Mouse (Mus musculus) splenic B cell, adult 2 months (primary cell): ENCODE data around the gene Dgcr2.

Experiments used
- DNase-seq: peaks from one replicate; pipeline ENCODE4 v3.0.0-alpha.2; 2011; ENCODE audit warnings: low read depth, low spot score
- H3K27me3 ChIP-seq: 2 replicates; pipeline ENCODE4 v1.6.1; 2012; ENCODE audit warnings: mild to moderate bottlenecking, low read length, moderate library complexity, mixed read lengths; ENCODE audit not compliant: control insufficient read depth, poor library complexity, insufficient read depth, severe bottlenecking
- H3K36me3 ChIP-seq: 2 replicates; pipeline ENCODE4 v1.6.1; 2012; ENCODE audit warnings: mild to moderate bottlenecking, low read length, moderate library complexity, mixed read lengths; ENCODE audit not compliant: control insufficient read depth, poor library complexity, insufficient read depth, severe bottlenecking

Dgcr2 gene

GRCm38 (mm10) chr16:17898462-17898861 lies at the start of gene Dgcr2, which contains the start of gene Tssk2:
Dgcr2 (minus strand) TSS chr16:17898562.
Tssk2 (plus strand) TSS chr16:17898637.
- Histone ChIP-seq H3K27me3 (no peaks in the 10 kb centered on the region), H3K36me3 (peaks cover 4% of the 10 kb centered on the region)
- DNase-seq: no peak

GRCm38 (mm10) chr16:17945081-17945831 lies 46.9 kb upstream of the Dgcr2 start:
- no peaks in the 10 kb centered on the region for H3K36me3 ChIP-seq
- no peak for DNase-seq
- H3K27me3 ChIP-seq: no peaks in the 10 kb centered on the region

GRCm38 (mm10) chr16:17943466-17943865 lies 45.1 kb upstream of the Dgcr2 start:
- Histone ChIP-seq H3K27me3 (no peaks in the 10 kb centered on the region), H3K36me3 (no peaks in the 10 kb centered on the region)
- DNase-seq: no peak

GRCm38 (mm10) chr16:17939255-17939751 lies 40.9 kb upstream of the Dgcr2 start:
- no peaks in the 10 kb centered on the region for H3K36me3 ChIP-seq

GRCm38 (mm10) chr16:17938821-17939220 lies 40.5 kb upstream of the Dgcr2 start:
- Histone ChIP-seq H3K36me3 (no peaks in the 10 kb centered on the region), H3K27me3 (no peaks in the 10 kb centered on the region)
- peak; percentile 86 for DNase-seq

More at GRCm38 (mm10) chr16:17939255-17939751, 40.9 kb upstream of the Dgcr2 start:
- no peak for DNase-seq
- H3K27me3 ChIP-seq: no peaks in the 10 kb centered on the region

GRCm38 (mm10) chr16:17938187-17938586 lies 39.8 kb upstream of the Dgcr2 start:
- no peaks in the 10 kb centered on the region for H3K27me3 ChIP-seq
- no peaks in the 10 kb centered on the region for H3K36me3 ChIP-seq
- no peak for DNase-seq

GRCm38 (mm10) chr16:17936776-17937175 lies 38.4 kb upstream of the Dgcr2 start:
- no peak for DNase-seq
- H3K27me3 ChIP-seq: no peaks in the 10 kb centered on the region
- H3K36me3 ChIP-seq: no peaks in the 10 kb centered on the region

- H3K27me3 ChIP-seq: no peaks in the 10 kb centered on the region
- no peak for DNase-seq
- no peaks in the 10 kb centered on the region for H3K36me3 ChIP-seq
These were observed 36.1 kb upstream of the Dgcr2 start for GRCm38 (mm10) chr16:17934445-17934910.

- DNase-seq: no peak
- Histone ChIP-seq H3K27me3 (no peaks in the 10 kb centered on the region), H3K36me3 (no peaks in the 10 kb centered on the region)
These were observed 35.5 kb upstream of the Dgcr2 start for GRCm38 (mm10) chr16:17933594-17934444.

- Histone ChIP-seq H3K36me3 (no peaks in the 10 kb centered on the region), H3K27me3 (no peaks in the 10 kb centered on the region)
- DNase-seq: no peak
These were observed 33.6 kb upstream of the Dgcr2 start for GRCm38 (mm10) chr16:17931906-17932460.

- Histone ChIP-seq H3K27me3 (no peaks in the 10 kb centered on the region), H3K36me3 (peaks cover 2% of the 10 kb centered on the region; the same call in 1 of the 2 replicates)
- no peak for DNase-seq
These were observed 31.3 kb upstream of the Dgcr2 start for GRCm38 (mm10) chr16:17929631-17930030.

GRCm38 (mm10) chr16:17929211-17929610 lies 30.8 kb upstream of the Dgcr2 start:
- no peak for DNase-seq
- Histone ChIP-seq H3K36me3 (peaks cover 2% of the 10 kb centered on the region; the same call in 1 of the 2 replicates), H3K27me3 (no peaks in the 10 kb centered on the region)

- no peaks in the 10 kb centered on the region for H3K27me3 ChIP-seq
- H3K36me3 ChIP-seq: peaks cover 2% of the 10 kb centered on the region; the same call in 1 of the 2 replicates
- DNase-seq: peak; percentile 91
These were observed 30.3 kb upstream of the Dgcr2 start for GRCm38 (mm10) chr16:17928627-17929104.

GRCm38 (mm10) chr16:17928087-17928580 lies 29.8 kb upstream of the Dgcr2 start, which contains the start of gene Slc25a1:
Slc25a1 (minus strand) TSS chr16:17928219.
- Histone ChIP-seq H3K27me3 (no peaks in the 10 kb centered on the region), H3K36me3 (peaks cover 2% of the 10 kb centered on the region; the same call in 1 of the 2 replicates)
- peak; percentile 64 for DNase-seq
